Mouse (Mus musculus) thymus, postnatal 36 days (tissue): ENCODE results near the gene Taco1.
A peak's percentile ranks its signal among the peaks of the same experiment; 100 is the strongest.

Experiments used
- DNase-seq, 2 experiments: peaks; one replicate each; pipeline ENCODE4 v3.0.0; 2022; ENCODE audit warnings: mixed read lengths in 2 of 2

The Taco1 gene

DNA sequence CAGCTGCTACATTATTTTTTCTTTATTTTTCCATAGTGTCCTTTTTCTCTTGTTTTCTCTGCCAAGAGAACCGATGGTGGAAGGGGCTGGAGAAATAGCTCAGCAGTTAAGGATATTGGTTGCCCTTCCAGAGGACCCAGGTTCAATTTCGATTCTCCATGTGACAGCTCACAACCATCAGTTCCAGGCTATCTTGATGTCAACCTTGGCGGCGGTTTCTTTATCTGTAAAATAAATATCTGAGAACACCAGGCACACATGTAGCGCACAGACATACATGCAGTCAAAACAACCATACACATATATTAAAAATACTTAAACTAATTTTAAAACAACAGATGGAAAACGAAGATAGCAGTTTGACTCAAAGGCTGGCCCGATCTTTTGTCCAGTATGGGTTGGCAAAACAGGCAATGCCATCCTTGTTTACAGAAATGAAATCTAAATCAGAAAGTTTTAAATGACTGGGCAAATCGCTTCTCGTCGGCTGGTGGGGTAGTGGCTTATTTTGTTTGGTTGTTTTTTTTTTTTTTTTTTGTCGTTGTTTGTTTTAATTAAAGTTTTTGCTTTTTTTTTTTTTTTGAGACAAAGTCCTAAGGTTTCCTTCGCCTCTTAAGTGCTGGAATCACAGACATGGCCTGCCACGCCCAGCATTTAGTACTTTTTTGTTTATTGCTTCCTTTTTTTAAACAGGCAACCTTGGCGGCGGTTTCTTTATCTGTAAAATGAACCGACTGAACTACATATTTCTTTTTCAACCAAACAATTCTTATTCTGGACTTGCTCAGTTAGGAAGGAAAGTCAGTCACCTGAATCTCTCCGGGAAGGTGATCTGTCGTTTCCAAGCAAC, 563 bp upstream of the Taco1 start:
- DNase-seq = no peak

DNA sequence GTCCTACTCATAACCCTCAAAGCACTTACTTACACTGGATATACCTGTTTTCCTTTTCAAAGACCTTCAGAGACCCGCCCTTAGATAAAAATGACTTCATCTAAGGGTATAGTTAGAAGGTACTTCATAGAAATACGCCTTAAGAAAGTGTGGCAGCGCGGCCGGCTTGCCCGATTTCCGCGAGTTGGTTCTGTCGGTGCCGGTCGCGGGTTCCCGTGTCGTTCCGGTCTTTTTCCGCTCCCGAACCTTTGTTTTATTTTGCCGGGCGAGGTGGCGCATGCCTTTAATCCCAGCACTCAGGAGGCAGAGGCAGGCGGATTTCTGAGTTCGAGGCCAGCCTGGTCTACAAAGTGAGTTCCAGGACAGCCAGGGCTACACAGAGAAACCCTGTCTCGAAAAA, 755 bp downstream of the Taco1 start:
- DNase-seq = peak; percentile 11 to 38

- DNase-seq = no peak
These were observed 7.9 kb downstream of the Taco1 start for GRCm38 (mm10) chr11:106073774-106074173.

DNA sequence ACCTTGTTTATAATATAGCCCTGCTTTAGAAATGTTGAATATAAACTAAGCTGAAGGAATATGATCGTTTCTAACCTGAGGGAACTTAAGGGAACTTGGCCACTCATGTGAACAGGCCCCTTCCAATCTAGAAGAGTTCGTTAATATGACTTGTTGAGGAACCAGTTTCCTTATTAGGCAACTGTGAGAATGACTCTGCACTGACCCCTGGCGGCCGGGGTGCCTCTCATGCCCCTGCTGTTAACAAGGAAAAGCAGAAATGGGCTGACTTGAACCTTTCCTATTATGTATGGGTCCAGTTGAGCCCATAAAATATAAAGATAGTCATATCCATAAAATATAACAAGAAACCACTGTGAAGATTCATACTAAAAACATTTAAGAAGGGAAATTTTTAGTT, 10.5 kb downstream of the Taco1 start:
- peak; percentile 70 to 75 for DNase-seq

DNA sequence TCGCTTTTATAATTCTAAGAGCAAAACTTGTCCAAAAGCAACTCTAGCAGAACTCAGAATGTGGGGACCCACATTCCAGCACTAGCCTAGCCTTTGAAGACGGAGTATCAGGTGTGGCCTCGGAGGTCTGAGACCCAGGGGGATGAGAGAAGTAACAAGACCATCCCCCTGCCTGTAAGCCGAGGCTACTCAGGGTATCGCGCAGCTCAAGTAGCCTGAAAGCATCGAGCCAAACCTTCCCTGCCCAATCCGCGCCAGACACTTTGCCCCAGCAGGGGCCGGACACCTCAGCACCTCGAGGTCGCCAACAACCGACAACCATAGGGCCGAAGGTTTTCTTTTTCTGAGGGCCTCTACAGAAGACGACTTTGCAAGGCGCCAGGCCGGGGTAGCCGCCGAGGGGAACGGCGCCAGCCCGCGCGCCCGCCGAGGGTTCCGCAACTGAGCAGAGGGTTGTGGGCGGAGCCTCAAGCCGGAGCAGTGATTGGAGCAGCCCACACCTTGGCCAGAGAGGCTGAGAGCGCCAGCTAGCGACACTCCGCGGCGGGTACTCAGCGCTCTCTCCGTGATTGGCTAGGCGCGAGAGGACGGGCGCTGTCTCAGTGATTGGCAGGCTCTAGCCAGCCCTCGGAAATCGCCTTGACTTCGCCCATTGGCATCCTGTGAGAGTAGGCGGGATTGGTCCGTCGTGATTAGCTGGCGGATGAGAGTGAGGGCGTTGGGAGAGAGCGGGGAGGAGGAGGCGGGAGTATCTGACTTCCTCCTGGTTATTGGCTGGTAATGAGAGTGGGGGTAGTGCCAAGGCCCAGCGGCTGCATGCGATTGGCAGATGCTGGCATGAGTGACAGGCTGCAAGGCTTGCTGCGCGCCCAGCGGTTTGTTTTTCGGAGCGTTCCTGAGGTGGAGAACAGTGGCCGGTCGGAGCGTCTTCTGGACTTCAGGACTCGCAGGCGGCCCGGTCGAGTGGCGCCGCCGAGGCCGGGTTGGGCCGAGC, 18.1 kb downstream of the Taco1 start, which contains the start of gene Map3k3:
Gene Map3k3, plus strand, starts transcription at position 906 of the 994 bp plus-strand sequence.
- DNase-seq = peak; percentile 99

GRCm38 (mm10) chr11:106084911-106085561, 19.2 kb downstream of the Taco1 start:
- DNase-seq = peak; percentile 76 to 83

DNA sequence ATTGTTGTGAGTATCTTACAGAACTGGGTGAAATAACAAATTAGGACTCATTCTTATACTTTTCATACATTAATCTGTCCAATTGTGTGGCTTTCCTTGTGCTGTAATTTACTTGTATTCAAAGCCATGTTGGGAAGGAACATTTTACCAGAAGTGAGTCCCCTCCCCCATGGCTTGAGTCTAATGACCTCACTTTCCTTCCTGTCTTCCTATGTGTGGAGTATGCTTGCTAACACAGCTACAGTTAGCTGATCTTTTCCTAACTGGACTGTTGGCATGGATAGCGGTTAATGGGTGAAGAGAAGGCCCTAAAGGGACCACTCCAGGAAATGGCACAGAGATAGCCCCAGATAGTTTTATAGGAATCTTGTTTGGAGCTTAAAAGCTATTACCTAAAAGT, 32.4 kb downstream of the Taco1 start:
- no peak for DNase-seq

GRCm38 (mm10) chr11:106102866-106103265, 37.0 kb downstream of the Taco1 start:
- no peak for DNase-seq

DNA sequence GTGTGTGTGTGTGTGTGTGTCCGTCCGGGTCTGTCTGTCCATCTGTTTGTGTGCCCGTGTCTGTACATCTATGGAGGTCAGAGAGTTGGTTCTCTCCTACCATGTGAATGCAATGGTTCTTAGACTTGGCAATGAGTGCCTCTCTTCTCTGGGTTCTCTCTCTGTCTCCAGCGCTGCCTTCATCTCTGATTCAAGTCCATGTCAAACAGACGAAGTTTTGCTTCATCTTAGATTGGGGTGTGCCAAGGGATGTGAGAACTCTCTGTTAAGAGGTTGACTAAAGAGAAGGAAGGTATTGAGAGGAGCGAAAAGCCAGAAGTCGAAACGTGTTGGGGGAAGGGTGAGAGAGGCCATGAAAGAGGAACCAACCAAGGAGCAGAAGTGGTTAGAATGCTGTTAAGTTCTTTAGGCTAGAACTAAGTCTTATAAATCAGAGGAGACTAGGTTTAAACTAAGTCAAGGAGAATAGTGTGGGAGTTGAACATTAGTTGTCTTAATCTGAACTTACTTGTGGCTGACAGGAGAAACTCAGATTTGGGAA, 40.3 kb downstream of the Taco1 start:
- no peak for DNase-seq

GRCm38 (mm10) chr11:106111688-106112087, 45.8 kb downstream of the Taco1 start:
- DNase-seq = no peak

GRCm38 (mm10) chr11:106122221-106122620, 56.4 kb downstream of the Taco1 start:
- no peak for DNase-seq

GRCm38 (mm10) chr11:106122736-106123135, 56.9 kb downstream of the Taco1 start:
- peak; percentile 16 to 38 for DNase-seq
